In the genomic region with DNA sequence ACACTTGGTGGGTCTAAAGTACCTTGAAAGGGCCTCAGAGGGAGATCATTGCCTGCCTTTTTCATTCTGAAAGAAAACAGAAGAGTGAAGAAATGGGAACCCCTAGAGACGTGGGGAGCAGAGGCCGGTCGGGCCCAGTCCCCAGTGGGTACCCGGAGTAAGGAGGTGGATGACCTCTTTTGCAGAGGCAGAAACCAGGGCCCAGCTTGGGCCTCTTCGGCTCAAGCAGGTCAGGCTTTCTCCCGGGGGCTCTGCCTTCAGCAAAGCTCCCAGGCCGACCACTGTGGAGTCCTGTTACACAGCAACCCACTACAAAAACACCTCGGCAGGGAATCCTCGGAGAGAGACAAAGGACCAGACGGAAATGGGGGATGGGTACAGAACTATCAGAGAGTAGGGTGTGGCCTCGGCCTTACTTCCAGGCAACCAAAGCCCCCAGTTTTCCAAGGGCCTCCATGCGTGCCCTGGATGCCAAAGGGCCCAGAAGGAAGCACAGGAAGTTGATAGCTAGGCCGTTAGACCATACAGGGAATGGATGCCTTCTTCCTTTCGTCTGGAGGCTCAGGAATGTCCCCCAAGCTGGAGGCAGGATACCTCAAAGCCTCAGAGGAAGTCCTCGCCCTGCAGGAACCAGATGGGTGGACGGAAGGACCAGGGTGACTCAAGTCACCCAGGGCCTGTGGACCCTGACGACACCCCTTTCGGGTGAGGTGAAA, we compare ENCODE assay signal across 10 mouse cellular contexts. TPM values are rescaled to one million over a fixed set of nuclear protein-coding genes. Genes with fewer than 3 reads are reported as not detected.
DNase-seq lines count a peak whose midpoint lies in the region; ATAC-seq and TF ChIP-seq lines count a peak whose summit lies in the region.
"Had no signal": no experiment of that assay in that cellular context is flagged by ENCODE, and none has a peak within 500 bp of the region (broad histone marks: within the 10 kb centered on the region; RNA-seq: fewer than 3 reads in every experiment).

No protein-coding gene starts in this region.

- H3K36me3 ChIP-seq in forebrain, embryonic 11.5 days (ENCODE audit: control insufficient read depth, insufficient read depth, low read length): peaks cover 18% of the 10 kb centered on the region
- H3K36me3 ChIP-seq in hindbrain, embryonic 13.5 days: peaks cover 18% of the 10 kb centered on the region
- H3K36me3 ChIP-seq in liver, embryonic 11.5 days (ENCODE audit: control insufficient read depth, insufficient read depth, low read length): peaks cover 15% of the 10 kb centered on the region
- H3K36me3 ChIP-seq in neural tube, embryonic 11.5 days (ENCODE audit: control insufficient read depth, insufficient read depth, low read length): peaks cover 11% of the 10 kb centered on the region
- H3K36me3 ChIP-seq: G1E had no signal

- no peaks in the 10 kb centered on the region for H3K9me3 ChIP-seq in forebrain, embryonic 11.5 days (ENCODE audit: control insufficient read depth, low read length)
- no peaks in the 10 kb centered on the region for H3K9me3 ChIP-seq in hindbrain, embryonic 13.5 days
- H3K9me3 ChIP-seq in liver, embryonic 11.5 days (ENCODE audit: control insufficient read depth, low read length): no peaks in the 10 kb centered on the region
- H3K9me3 ChIP-seq in neural tube, embryonic 11.5 days (ENCODE audit: control insufficient read depth, low read length): no peaks in the 10 kb centered on the region
- H3K9me3 ChIP-seq: G1E had no signal

- peak; percentile 38 for DNase-seq in gastrocnemius, adult 2 months
- DNase-seq in gastrocnemius, postnatal 36 days: no peak
- peak; percentile 80 for DNase-seq in forebrain, embryonic 11.5 days (ENCODE audit: low spot score)
- DNase-seq in liver, embryonic 11.5 days (ENCODE audit: low spot score): peak; percentile 48
- DNase-seq in neural tube, embryonic 11.5 days (ENCODE audit: low spot score): peak; percentile 80
- DNase-seq in left cerebral cortex, adult 18-20 months (ENCODE audit: low spot score in 2 of 2): no peak
- no peak for DNase-seq in frontal cortex, postnatal 14 days (ENCODE audit: low spot score in 2 of 2)

- intact Hi-C loops in gastrocnemius, adult 2 months (cut with DNase I): no loop called here
- intact Hi-C loops in gastrocnemius, postnatal 36 days (cut with DNase I): no loop called here

- peak; percentile 63 for ATAC-seq in forebrain, embryonic 11.5 days (replicated peaks; ENCODE audit: low FRiP score)
- no peak; the same call in 1 of the 2 replicates for ATAC-seq in hindbrain, embryonic 13.5 days (ENCODE audit: low FRiP score)
- ATAC-seq in liver, embryonic 11.5 days (replicated peaks; ENCODE audit: low FRiP score): peak; percentile 23; the same call in 1 of the 2 replicates
- peak; percentile 71 for ATAC-seq in neural tube, embryonic 11.5 days (ENCODE audit: insufficient read depth, low FRiP score, low TSS enrichment)

- WGBS in forebrain, embryonic 11.5 days: under 1% methylated on average over 18 of the region's 18 CpGs
- WGBS in hindbrain, embryonic 13.5 days: 3% methylated on average over 18 of the region's 18 CpGs
- 10% methylated on average over 18 of the region's 18 CpGs for WGBS in liver, embryonic 11.5 days
- WGBS in neural tube, embryonic 11.5 days: under 1% methylated on average over 18 of the region's 18 CpGs

- peak overlapping the region; percentile 88 for H3K9ac ChIP-seq in forebrain, embryonic 11.5 days (ENCODE audit: low read length)
- peak overlapping the region; percentile 79 for H3K9ac ChIP-seq in hindbrain, embryonic 13.5 days
- H3K9ac ChIP-seq in liver, embryonic 11.5 days (ENCODE audit: low read depth, low read length): peak overlapping the region; percentile 64
- H3K9ac ChIP-seq in neural tube, embryonic 11.5 days (ENCODE audit: low read length): peak overlapping the region; percentile 81

- H3K4me3 ChIP-seq in gastrocnemius, adult 2 months: peak overlapping the region; percentile 85
- H3K4me3 ChIP-seq in forebrain, embryonic 11.5 days (ENCODE audit: low read depth, low read length): peak overlapping the region; percentile 54
- H3K4me3 ChIP-seq in hindbrain, embryonic 13.5 days: peak overlapping the region; percentile 49
- peak overlapping the region; percentile 57 for H3K4me3 ChIP-seq in liver, embryonic 11.5 days (ENCODE audit: low read depth, low read length)
- H3K4me3 ChIP-seq in neural tube, embryonic 11.5 days (ENCODE audit: low read depth, low read length): peak overlapping the region; percentile 44

- H3K27ac ChIP-seq in gastrocnemius, adult 2 months: peak overlapping the region; percentile 97
- H3K27ac ChIP-seq in forebrain, embryonic 11.5 days (ENCODE audit: low read depth, low read length): peak overlapping the region; percentile 92
- peak overlapping the region; percentile 90 for H3K27ac ChIP-seq in hindbrain, embryonic 13.5 days
- H3K27ac ChIP-seq in liver, embryonic 11.5 days (ENCODE audit: low read depth, low read length): peak overlapping the region; percentile 83
- H3K27ac ChIP-seq in neural tube, embryonic 11.5 days (ENCODE audit: low read depth, low read length): peak overlapping the region; percentile 86
- H3K27ac ChIP-seq: macrophage had no signal

- TF ChIP-seq CTCF in gastrocnemius, adult 2 months (IDR thresholded peaks at IDR 0.05): no peak

- H3K4me2 ChIP-seq in forebrain, embryonic 11.5 days (ENCODE audit: low read depth, low read length, severe bottlenecking): peak overlapping the region; percentile 84
- peak overlapping the region; percentile 65 for H3K4me2 ChIP-seq in hindbrain, embryonic 13.5 days
- H3K4me2 ChIP-seq in liver, embryonic 11.5 days: peak overlapping the region; percentile 57
- peak overlapping the region; percentile 71 for H3K4me2 ChIP-seq in neural tube, embryonic 11.5 days (ENCODE audit: low read depth)

- no peaks in the 10 kb centered on the region for H3K27me3 ChIP-seq in forebrain, embryonic 11.5 days (ENCODE audit: control insufficient read depth, insufficient read depth, low read length)
- no peaks in the 10 kb centered on the region for H3K27me3 ChIP-seq in hindbrain, embryonic 13.5 days
- peaks cover 15% of the 10 kb centered on the region for H3K27me3 ChIP-seq in liver, embryonic 11.5 days (replicated peaks; ENCODE audit: control insufficient read depth, insufficient read depth, low read length)
- no peaks in the 10 kb centered on the region for H3K27me3 ChIP-seq in neural tube, embryonic 11.5 days (ENCODE audit: control insufficient read depth, insufficient read depth, low read length)

- H3K4me1 ChIP-seq in forebrain, embryonic 11.5 days (replicated peaks; ENCODE audit: control insufficient read depth, insufficient read depth, low read length): peaks cover 48% of the 10 kb centered on the region
- H3K4me1 ChIP-seq in hindbrain, embryonic 13.5 days (replicated peaks): peaks cover 63% of the 10 kb centered on the region
- H3K4me1 ChIP-seq in liver, embryonic 11.5 days (replicated peaks; ENCODE audit: control insufficient read depth, insufficient read depth, low read length): peaks cover 17% of the 10 kb centered on the region
- H3K4me1 ChIP-seq in neural tube, embryonic 11.5 days (ENCODE audit: control insufficient read depth, insufficient read depth, low read length): peaks cover 49% of the 10 kb centered on the region

RNA-seq across cellular contexts. Expression of a gene that starts 1.1 kb away (rescaled TPM):
- 100 to 1,000 TPM in 1 of 2 experiments, 10 to 100 TPM in 1; 47.0 to 124 TPM for total RNA-seq in gastrocnemius, adult 2 months (2021)
- 100 to 1,000 TPM in 1 of 2 experiments, 10 to 100 TPM in 1; 69.4 to 103 TPM for total RNA-seq in gastrocnemius, postnatal 36 days (2021)
- 239 and 255 TPM in 2 replicates for polyA plus RNA-seq in forebrain, embryonic 11.5 days (2014; fragmentation: Nextera tagmentation; extraction: Ambion mirVana)
- 394 and 407 TPM in 2 replicates for polyA plus RNA-seq in hindbrain, embryonic 13.5 days (2015; fragmentation: Nextera tagmentation; extraction: Ambion mirVana)
- 224 and 232 TPM in 2 replicates for polyA plus RNA-seq in liver, embryonic 11.5 days (2014; fragmentation: Nextera tagmentation; extraction: Ambion mirVana)
- 337 and 339 TPM in 2 replicates for polyA plus RNA-seq in neural tube, embryonic 11.5 days (2014; fragmentation: Nextera tagmentation; extraction: Ambion mirVana)
- 10 to 100 TPM; 20.2 to 23.6 TPM for total RNA-seq in left cerebral cortex, adult 18-20 months (2021)
- polyA plus RNA-seq: G1E had no signal

RNA-seq across cellular contexts. Expression of a gene that starts 29.3 kb away (rescaled TPM):
- 1 to 10 TPM; 5.4 to 6.7 TPM for total RNA-seq in gastrocnemius, adult 2 months (2021)
- total RNA-seq in gastrocnemius, postnatal 36 days (2021): 1 to 10 TPM; 2.6 to 4.6 TPM
- polyA plus RNA-seq in forebrain, embryonic 11.5 days (2014; fragmentation: Nextera tagmentation; extraction: Ambion mirVana): 18.6 and 19.1 TPM in 2 replicates
- 53.2 and 55.3 TPM in 2 replicates for polyA plus RNA-seq in hindbrain, embryonic 13.5 days (2015; fragmentation: Nextera tagmentation; extraction: Ambion mirVana)
- 5.7 and 7.5 TPM in 2 replicates for polyA plus RNA-seq in liver, embryonic 11.5 days (2014; fragmentation: Nextera tagmentation; extraction: Ambion mirVana)
- polyA plus RNA-seq in neural tube, embryonic 11.5 days (2014; fragmentation: Nextera tagmentation; extraction: Ambion mirVana): 32.5 and 39.9 TPM in 2 replicates
- 10 to 100 TPM; 29.0 to 34.2 TPM for total RNA-seq in left cerebral cortex, adult 18-20 months (2021)

Comparison
In these comparisons a context has a peak if more than half of its experiments do, and no peak if none do; other contexts are left out.
1. DNase-seq: peak in gastrocnemius, adult 2 months (single experiment), forebrain, embryonic 11.5 days (single experiment), liver, embryonic 11.5 days (single experiment) and neural tube, embryonic 11.5 days (single experiment); none in gastrocnemius, postnatal 36 days (0 of 2), left cerebral cortex, adult 18-20 months (0 of 2) and frontal cortex, postnatal 14 days (0 of 2).
2. Peak in every context shown above with its lines, with median percentiles within 50 percentile points of each other: H3K27ac ChIP-seq, H3K4me3 ChIP-seq, H3K4me2 ChIP-seq and H3K9ac ChIP-seq.